Mouse (Mus musculus) midbrain, embryonic 13.5 days (tissue): ENCODE data around the gene Cdiptos. TPM values are rescaled to one million over a fixed set of nuclear protein-coding genes. Genes with fewer than 3 reads are reported as not detected.

ENCODE experiments used
- ATAC-seq: fragments of 200-750 bp; cut with Nextera tagmentation; 2 replicates; pipeline ENCODE4 v1.8.0; 2017; ENCODE audit warnings: mild to moderate bottlenecking, moderate TSS enrichment, moderate library complexity
- H3K27ac ChIP-seq: fragments of 300-500 bp; sonication (generic); 2 replicates; pipeline ENCODE4 v1.5.1; 2015; ENCODE audit warnings: inconsistent platforms, mild to moderate bottlenecking, moderate library complexity
- H3K27me3 ChIP-seq: fragments of 300-500 bp; sonication (generic); 2 replicates; pipeline ENCODE4 v1.6.1; 2015; ENCODE audit warnings: mild to moderate bottlenecking, inconsistent platforms
- H3K36me3 ChIP-seq: fragments of 300-500 bp; sonication (generic); 2 replicates; pipeline ENCODE4 v1.6.1; 2015; ENCODE audit warnings: mild to moderate bottlenecking, inconsistent platforms
- H3K4me1 ChIP-seq: fragments of 300-500 bp; sonication (generic); replicated peaks from 2 replicates; pipeline ENCODE4 v1.6.1; 2015; ENCODE audit warnings: inconsistent platforms
- H3K4me2 ChIP-seq: fragments of 300-500 bp; sonication (generic); replicated peaks from 2 replicates; pipeline ENCODE4 v1.6.1; 2015; ENCODE audit warnings: moderate library complexity, mild to moderate bottlenecking, inconsistent platforms
- H3K4me3 ChIP-seq: fragments of 300-500 bp; sonication (generic); replicated peaks from 2 replicates; pipeline ENCODE4 v1.5.1; 2015; ENCODE audit warnings: mild to moderate bottlenecking, inconsistent platforms
- H3K9ac ChIP-seq: fragments of 300-500 bp; sonication (generic); replicated peaks from 2 replicates; pipeline ENCODE4 v1.6.1; 2015; ENCODE audit warnings: mild to moderate bottlenecking, inconsistent platforms
- H3K9me3 ChIP-seq: fragments of 300-500 bp; sonication (generic); 2 replicates; pipeline ENCODE4 v1.6.1; 2016; ENCODE audit warnings: mild to moderate bottlenecking, inconsistent platforms
- WGBS: fragments of 180-500 bp; shearing (Covaris S2); methylation state at CpG from one replicate; pipeline ENCODE4 v1.1.7; 2015; 5-methylcytosine and 5-hydroxymethylcytosine counted together
- polyA plus RNA-seq: library from polyadenylated mRNA; unstranded; fragments of >200 nt; fragmentation: Nextera tagmentation; extraction: Ambion mirVana; gene quantifications from 2 replicates; pipeline ENCODE4 v1.2.1, GENCODE M21; 2015

The Cdiptos gene
- polyA plus RNA-seq, 1 experiment from 2014 or later: 0.85 TPM

- Histone ChIP-seq H3K9me3 (no peaks in the 10 kb centered on the region), H3K27ac (no peak overlapping the region), H3K9ac (0 out of 2 replicates have a peak overlapping the region, but pooled peaks have one; percentile 34), H3K4me3 (no peak overlapping the region), H3K36me3 (peaks cover 63% of the 10 kb centered on the region), H3K27me3 (no peaks in the 10 kb centered on the region), H3K4me2 (no peak overlapping the region), H3K4me1 (peaks cover 17% of the 10 kb centered on the region)
- 54% methylated on average over 5 of the region's 5 CpGs for WGBS
- ATAC-seq: 0 out of 2 replicates have a peak, but pooled peaks have one; percentile 14
Measured at GRCm38 (mm10) chr7:126941801-126942200, 34.1 kb downstream of the Cdiptos start.

DNA sequence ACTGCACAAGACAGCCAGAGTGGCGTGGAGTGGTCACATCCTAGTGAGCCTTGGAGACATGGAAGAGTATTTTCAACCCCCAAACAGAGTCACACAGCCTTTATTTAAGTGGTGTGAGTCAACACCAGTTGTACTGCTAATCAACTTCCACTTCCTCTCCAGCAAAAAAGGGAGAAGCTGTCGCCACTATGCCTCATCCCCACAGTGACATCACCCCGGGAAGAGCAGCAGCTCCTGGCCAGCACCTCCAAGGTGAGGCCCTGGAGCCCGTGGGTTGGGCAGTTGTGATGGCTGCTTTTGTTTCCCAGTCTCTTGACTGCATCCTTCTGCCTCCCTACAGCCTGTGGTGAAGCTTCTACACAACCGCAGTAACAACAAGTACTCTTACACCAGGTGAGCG is 34.7 kb downstream of the Cdiptos start:
- Histone ChIP-seq H3K36me3 (peaks cover 63% of the 10 kb centered on the region), H3K27me3 (no peaks in the 10 kb centered on the region), H3K4me1 (peaks cover 12% of the 10 kb centered on the region), H3K4me3 (no peak overlapping the region), H3K27ac (no peak overlapping the region; the same call in 1 of the 2 replicates), H3K4me2 (no peak overlapping the region), H3K9me3 (no peaks in the 10 kb centered on the region), H3K9ac (no peak overlapping the region)
- WGBS: 56% methylated on average over 6 of the region's 6 CpGs
- ATAC-seq: no peak

GRCm38 (mm10) chr7:126932652-126933051 is 43.2 kb downstream of the Cdiptos start:
- Histone ChIP-seq H3K27me3 (no peaks in the 10 kb centered on the region), H3K4me3 (no peak overlapping the region), H3K4me2 (no peak overlapping the region), H3K27ac (no peak overlapping the region), H3K4me1 (peaks cover 21% of the 10 kb centered on the region), H3K9me3 (no peaks in the 10 kb centered on the region), H3K36me3 (peaks cover 42% of the 10 kb centered on the region), H3K9ac (no peak overlapping the region)
- 92% methylated on average over 2 of the region's 2 CpGs for WGBS
- no peak for ATAC-seq

GRCm38 (mm10) chr7:126929046-126929445 is 46.9 kb downstream of the Cdiptos start:
- Histone ChIP-seq H3K27me3 (no peaks in the 10 kb centered on the region), H3K4me3 (peak overlapping the region; percentile 84), H3K9ac (peak overlapping the region; percentile 83), H3K4me2 (peak overlapping the region; percentile 96), H3K9me3 (no peaks in the 10 kb centered on the region), H3K27ac (peak overlapping the region; percentile 83), H3K36me3 (peaks cover 25% of the 10 kb centered on the region), H3K4me1 (peaks cover 21% of the 10 kb centered on the region)
- 0% methylated on average over 27 of the region's 27 CpGs for WGBS
- ATAC-seq: peak; percentile 89

GRCm38 (mm10) chr7:126928384-126929037 is 47.4 kb downstream of the Cdiptos start, which contains the start of gene Kctd13:
Kctd13 (plus strand) TSS chr7:126928879.
- Histone ChIP-seq H3K27me3 (no peaks in the 10 kb centered on the region), H3K36me3 (peaks cover 22% of the 10 kb centered on the region), H3K9me3 (no peaks in the 10 kb centered on the region), H3K4me2 (peak within 1 kb of the TSS; percentile 96), H3K9ac (peak within 1 kb of the TSS; percentile 83), H3K4me3 (peak within 1 kb of the TSS; percentile 84), H3K4me1 (peaks cover 21% of the 10 kb centered on the region), H3K27ac (peak within 1 kb of the TSS; percentile 83)
- WGBS: 4% methylated on average over 56 of the region's 56 CpGs
- ATAC-seq: peak; percentile 98

- Histone ChIP-seq H3K4me3 (no peak overlapping the region), H3K9ac (no peak overlapping the region), H3K4me2 (no peak overlapping the region), H3K9me3 (no peaks in the 10 kb centered on the region), H3K27me3 (no peaks in the 10 kb centered on the region), H3K4me1 (peaks cover 34% of the 10 kb centered on the region), H3K27ac (no peak overlapping the region), H3K36me3 (peaks cover 8% of the 10 kb centered on the region; the same call in 1 of the 2 replicates)
- ATAC-seq: no peak
- WGBS: 71% methylated on average over 3 of the region's 3 CpGs
Measured at GRCm38 (mm10) chr7:126926299-126926698, 49.6 kb downstream of the Cdiptos start.

GRCm38 (mm10) chr7:126923999-126924398 is 51.9 kb downstream of the Cdiptos start:
- Histone ChIP-seq H3K36me3 (no peaks in the 10 kb centered on the region), H3K27me3 (no peaks in the 10 kb centered on the region), H3K9ac (no peak overlapping the region), H3K4me3 (no peak overlapping the region), H3K4me1 (peaks cover 27% of the 10 kb centered on the region), H3K9me3 (no peaks in the 10 kb centered on the region), H3K27ac (no peak overlapping the region), H3K4me2 (no peak overlapping the region)
- 47% methylated on average over 5 of the region's 5 CpGs for WGBS
- ATAC-seq: no peak

DNA sequence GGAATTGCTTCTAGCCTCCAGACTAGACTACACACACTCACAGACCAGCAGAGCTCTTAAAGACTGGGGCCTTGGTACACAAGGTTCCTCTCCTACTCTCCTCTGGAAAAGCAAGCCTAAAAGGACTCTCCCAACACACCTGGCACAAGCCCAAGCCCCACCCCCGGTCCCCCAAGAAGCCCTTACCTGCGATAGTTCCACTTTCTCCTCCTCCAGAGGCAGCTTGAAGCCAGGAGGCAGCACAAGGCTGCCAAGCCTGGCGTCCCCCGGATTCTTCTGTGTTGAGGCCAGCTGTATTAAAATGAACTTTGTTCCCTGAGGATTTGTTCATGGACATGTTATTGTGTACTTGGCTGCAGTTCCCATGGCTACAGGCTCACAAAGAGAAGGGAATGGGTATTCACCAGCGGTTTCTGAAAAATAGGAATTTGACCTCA is 53.3 kb downstream of the Cdiptos start, which contains the start of gene Tmem219:
TSS of gene Tmem219 (minus strand) at position 294 of the 437 bp plus-strand sequence.
- peaks cover 27% of the 10 kb centered on the region for H3K4me1 ChIP-seq
- H3K4me3 ChIP-seq: peak within 1 kb of the TSS; percentile 18
- peak within 1 kb of the TSS; percentile 83 for H3K27ac ChIP-seq
- no peaks in the 10 kb centered on the region for H3K36me3 ChIP-seq
- 7% methylated on average over 5 of the region's 5 CpGs for WGBS
- H3K4me2 ChIP-seq: peak within 1 kb of the TSS; percentile 39
- ATAC-seq: peak; percentile 82
- no peaks in the 10 kb centered on the region for H3K27me3 ChIP-seq
- H3K9me3 ChIP-seq: no peaks in the 10 kb centered on the region
- peak within 1 kb of the TSS; percentile 40; the same call in 1 of the 2 replicates for H3K9ac ChIP-seq

Other genes starting within 250 kb of the Cdiptos start
- gene Mapk3, start 216.5 kb downstream of the Cdiptos start, polyA plus RNA-seq: 78.8 and 80.7 TPM in 2 replicates
- 2.5 and 2.9 TPM in 2 replicates for gene Gdpd3, start 209.8 kb downstream of the Cdiptos start, polyA plus RNA-seq
- gene Ypel3, start 199.1 kb downstream of the Cdiptos start, polyA plus RNA-seq: 163 and 180 TPM in 2 replicates
- 0.36 and 0.49 TPM in 2 replicates for gene Tbx6, start 194.6 kb downstream of the Cdiptos start, polyA plus RNA-seq
- gene Ppp4c, start 183.6 kb downstream of the Cdiptos start, polyA plus RNA-seq: 224 and 241 TPM in 2 replicates
- 48.3 and 52.6 TPM in 2 replicates for gene Fam57b, start 178.4 kb downstream of the Cdiptos start, polyA plus RNA-seq
- gene 4930451I11Rik, start 144.5 kb downstream of the Cdiptos start, polyA plus RNA-seq: not detected in 2 replicates
- 5.3 and 8.5 TPM in 2 replicates for gene Doc2a, start 128.7 kb downstream of the Cdiptos start, polyA plus RNA-seq
- 26.8 and 28.5 TPM in 2 replicates for gene Hirip3, start 114.1 kb downstream of the Cdiptos start, polyA plus RNA-seq
- 84.3 and 88.8 TPM in 2 replicates for gene Ino80e, start 113.7 kb downstream of the Cdiptos start, polyA plus RNA-seq
- gene Taok2, start 91.4 kb downstream of the Cdiptos start, polyA plus RNA-seq: 61.4 and 63.1 TPM in 2 replicates
- 33.2 and 35.0 TPM in 2 replicates for gene Tmem219, start 53.2 kb downstream of the Cdiptos start, polyA plus RNA-seq
- gene Kctd13, start 47.2 kb downstream of the Cdiptos start, polyA plus RNA-seq: 84.3 and 85.7 TPM in 2 replicates
- 5.5 and 5.8 TPM in 2 replicates for gene Asphd1, start 26.5 kb downstream of the Cdiptos start, polyA plus RNA-seq
- 34.9 and 35.3 TPM in 2 replicates for gene Sez6l2, start 25.5 kb downstream of the Cdiptos start, polyA plus RNA-seq
- gene Cdipt, start 184 bp downstream of the Cdiptos start, polyA plus RNA-seq: 101 and 108 TPM in 2 replicates
- gene Mvp, start 38.5 kb upstream of the Cdiptos start, polyA plus RNA-seq: 3.0 and 3.7 TPM in 2 replicates
- 0.30 TPM in 1 of 2 replicates, not detected in the other for gene Pagr1b, start 40.4 kb upstream of the Cdiptos start, polyA plus RNA-seq
- gene Pagr1a, start 41.3 kb upstream of the Cdiptos start, polyA plus RNA-seq: 39.8 and 40.8 TPM in 2 replicates
- 72.0 and 73.9 TPM in 2 replicates for gene Gm42742, start 45.0 kb upstream of the Cdiptos start, polyA plus RNA-seq
- 10.8 and 11.9 TPM in 2 replicates for gene Prrt2, start 45.1 kb upstream of the Cdiptos start, polyA plus RNA-seq
- gene Maz, start 50.9 kb upstream of the Cdiptos start, polyA plus RNA-seq: 58.2 and 72.5 TPM in 2 replicates
- gene Kif22, start 66.4 kb upstream of the Cdiptos start, polyA plus RNA-seq: 57.5 and 61.0 TPM in 2 replicates
- gene Zg16, start 111.2 kb upstream of the Cdiptos start, polyA plus RNA-seq: not detected in 2 replicates
- 0.90 and 1.5 TPM in 2 replicates for gene AI467606, start 115.3 kb upstream of the Cdiptos start, polyA plus RNA-seq
- gene Qprt, start 146.1 kb upstream of the Cdiptos start, polyA plus RNA-seq: 0.79 and 0.98 TPM in 2 replicates
- gene Spn, start 161.7 kb upstream of the Cdiptos start, polyA plus RNA-seq: 0.06 and 0.09 TPM in 2 replicates
- gene Cd2bp2, start 220.0 kb upstream of the Cdiptos start, polyA plus RNA-seq: 90.8 and 96.1 TPM in 2 replicates
- gene Tbc1d10b, start 232.4 kb upstream of the Cdiptos start, polyA plus RNA-seq: 30.0 and 30.7 TPM in 2 replicates
- 8.5 and 9.0 TPM in 2 replicates for gene Mylpf, start 232.8 kb upstream of the Cdiptos start, polyA plus RNA-seq